Mouse (Mus musculus) liver, embryonic 15.5 days (tissue): ENCODE measurements at regions not wholly inside any gene's neighbourhood (a gene's known extent, or its start where the extent isn't known, plus 50 kb on each side); places are given as distances from the start of the nearest gene placed in this dataset.

Experiments used
- ATAC-seq: fragments of 200-750 bp; cut with Nextera tagmentation; 2 replicates; pipeline ENCODE4 v1.8.0; 2017; ENCODE audit warnings: moderate number of reproducible peaks, mild to moderate bottlenecking, moderate library complexity; ENCODE audit not compliant: insufficient read depth
- H3K27ac ChIP-seq: fragments of 300-500 bp; sonication (generic); replicated peaks from 2 replicates; pipeline ENCODE4 v1.5.1; 2015; ENCODE audit warnings: mild to moderate bottlenecking, inconsistent platforms
- H3K27me3 ChIP-seq: fragments of 300-500 bp; sonication (generic); 2 replicates; pipeline ENCODE4 v1.6.1; 2015; ENCODE audit warnings: mild to moderate bottlenecking, inconsistent platforms
- H3K36me3 ChIP-seq: fragments of 300-500 bp; sonication (generic); replicated peaks from 2 replicates; pipeline ENCODE4 v1.6.1; 2015; ENCODE audit warnings: moderate library complexity, mild to moderate bottlenecking, inconsistent platforms
- H3K4me1 ChIP-seq: fragments of 300-500 bp; sonication (generic); replicated peaks from 2 replicates; pipeline ENCODE4 v1.6.1; 2015; ENCODE audit warnings: inconsistent platforms
- H3K4me2 ChIP-seq: fragments of 300-500 bp; sonication (generic); 2 replicates; pipeline ENCODE4 v1.6.1; 2015; ENCODE audit warnings: moderate library complexity, mild to moderate bottlenecking, inconsistent platforms
- H3K4me3 ChIP-seq: fragments of 300-500 bp; sonication (generic); replicated peaks from 2 replicates; pipeline ENCODE4 v1.5.1; 2015; ENCODE audit warnings: mild to moderate bottlenecking, inconsistent platforms
- H3K9ac ChIP-seq: fragments of 300-500 bp; sonication (generic); 2 replicates; pipeline ENCODE4 v1.6.1; 2015; ENCODE audit warnings: moderate library complexity, mild to moderate bottlenecking, inconsistent platforms
- H3K9me3 ChIP-seq: fragments of 300-500 bp; sonication (generic); replicated peaks from 2 replicates; pipeline ENCODE4 v1.6.1; 2016; ENCODE audit warnings: inconsistent platforms
- WGBS: fragments of 180-500 bp; shearing (Covaris S2); methylation state at CpG from one replicate; pipeline ENCODE4 v1.1.7; 2015; ENCODE audit warnings: mixed read lengths; ENCODE audit not compliant: insufficient replicate concordance; 5-methylcytosine and 5-hydroxymethylcytosine counted together

DNA sequence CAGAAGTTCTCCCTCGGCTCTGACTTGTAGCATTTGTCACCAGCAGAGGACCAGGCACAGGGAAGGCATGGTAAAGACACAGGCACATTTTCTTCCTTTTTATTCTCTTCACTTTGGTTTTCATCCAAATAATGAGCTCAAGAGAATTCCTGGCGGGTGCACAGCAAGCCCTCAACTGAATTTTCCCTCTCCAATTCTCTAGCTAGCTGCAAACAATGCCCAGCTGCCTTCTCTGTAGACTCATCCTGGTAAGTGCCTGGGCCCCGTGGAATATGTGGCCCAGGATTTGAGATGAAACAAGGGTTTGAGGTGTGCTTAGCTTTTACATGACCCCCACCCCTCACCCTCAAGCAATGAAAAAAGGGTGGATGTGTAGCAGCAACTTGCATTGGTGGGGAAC lies 90.4 kb downstream of the Otol1 start:
- no peak overlapping the region for H3K27ac ChIP-seq
- ATAC-seq: no peak
- H3K9me3 ChIP-seq: no peaks in the 10 kb centered on the region
- no peak overlapping the region for H3K9ac ChIP-seq
- no peaks in the 10 kb centered on the region for H3K27me3 ChIP-seq
- 44% methylated on average over 3 of the region's 3 CpGs for WGBS
- no peak overlapping the region for H3K4me2 ChIP-seq
- H3K4me3 ChIP-seq: no peak overlapping the region
- no peaks in the 10 kb centered on the region for H3K4me1 ChIP-seq
- H3K36me3 ChIP-seq: no peaks in the 10 kb centered on the region

GRCm38 (mm10) chr3:70102091-70102490 lies 94.7 kb downstream of the Otol1 start:
- H3K9ac ChIP-seq: no peak overlapping the region
- WGBS: 53% methylated on average over 7 of the region's 7 CpGs
- ATAC-seq: no peak
- H3K4me3 ChIP-seq: no peak overlapping the region
- no peaks in the 10 kb centered on the region for H3K9me3 ChIP-seq
- H3K36me3 ChIP-seq: no peaks in the 10 kb centered on the region
- H3K4me2 ChIP-seq: no peak overlapping the region
- no peak overlapping the region for H3K27ac ChIP-seq
- H3K4me1 ChIP-seq: no peaks in the 10 kb centered on the region; the same call in 1 of the 2 replicates
- no peaks in the 10 kb centered on the region for H3K27me3 ChIP-seq

DNA sequence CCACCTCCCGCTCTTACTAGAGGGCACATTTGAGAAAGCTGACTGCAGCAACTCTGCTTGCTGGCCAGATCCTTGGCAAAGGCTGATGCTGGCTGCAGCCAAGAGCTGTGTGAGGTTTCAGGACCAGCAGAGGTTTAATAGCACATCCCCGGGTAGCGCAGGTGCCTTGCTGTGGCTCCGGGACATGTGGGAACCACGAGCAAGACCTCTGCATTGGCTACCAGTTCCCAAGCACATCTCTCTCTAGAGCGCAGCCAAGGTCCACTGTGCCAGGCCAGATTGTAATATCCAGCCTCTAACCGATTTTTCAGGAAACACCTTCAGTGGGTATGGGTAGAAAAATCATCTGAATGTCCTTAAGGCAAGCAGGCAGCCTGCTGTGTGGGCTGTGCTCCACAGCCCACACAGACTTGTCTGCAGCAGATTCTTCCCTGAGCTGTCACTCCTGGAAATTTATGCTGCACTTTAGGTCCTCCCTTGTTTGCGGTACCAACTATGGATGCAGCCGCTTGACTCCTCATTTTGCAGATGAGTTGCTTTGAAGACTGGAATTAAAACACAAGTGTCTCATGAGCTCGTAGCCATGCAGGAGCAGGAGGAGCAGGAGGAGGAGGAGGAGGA lies 95.3 kb downstream of the Otol1 start:
- WGBS: 58% methylated on average over 10 of the region's 10 CpGs
- no peak overlapping the region for H3K27ac ChIP-seq
- no peaks in the 10 kb centered on the region for H3K27me3 ChIP-seq
- H3K4me3 ChIP-seq: no peak overlapping the region
- H3K36me3 ChIP-seq: no peaks in the 10 kb centered on the region
- no peaks in the 10 kb centered on the region for H3K9me3 ChIP-seq
- ATAC-seq: no peak
- H3K4me1 ChIP-seq: no peaks in the 10 kb centered on the region; the same call in 1 of the 2 replicates
- no peak overlapping the region for H3K4me2 ChIP-seq
- no peak overlapping the region for H3K9ac ChIP-seq

- H3K9me3 ChIP-seq: no peaks in the 10 kb centered on the region
- H3K27ac ChIP-seq: no peak overlapping the region
- peak overlapping the region; percentile 30; the same call in 1 of the 2 replicates for H3K9ac ChIP-seq
- H3K4me2 ChIP-seq: peak overlapping the region; percentile 69
- ATAC-seq: no peak
- H3K27me3 ChIP-seq: no peaks in the 10 kb centered on the region
- 3% methylated on average over 21 of the region's 21 CpGs for WGBS
- H3K36me3 ChIP-seq: no peaks in the 10 kb centered on the region
- no peaks in the 10 kb centered on the region; the same call in 1 of the 2 replicates for H3K4me1 ChIP-seq
- H3K4me3 ChIP-seq: peak overlapping the region; percentile 41
Measured at GRCm38 (mm10) chr3:70103983-70104827, 96.8 kb downstream of the Otol1 start.

DNA sequence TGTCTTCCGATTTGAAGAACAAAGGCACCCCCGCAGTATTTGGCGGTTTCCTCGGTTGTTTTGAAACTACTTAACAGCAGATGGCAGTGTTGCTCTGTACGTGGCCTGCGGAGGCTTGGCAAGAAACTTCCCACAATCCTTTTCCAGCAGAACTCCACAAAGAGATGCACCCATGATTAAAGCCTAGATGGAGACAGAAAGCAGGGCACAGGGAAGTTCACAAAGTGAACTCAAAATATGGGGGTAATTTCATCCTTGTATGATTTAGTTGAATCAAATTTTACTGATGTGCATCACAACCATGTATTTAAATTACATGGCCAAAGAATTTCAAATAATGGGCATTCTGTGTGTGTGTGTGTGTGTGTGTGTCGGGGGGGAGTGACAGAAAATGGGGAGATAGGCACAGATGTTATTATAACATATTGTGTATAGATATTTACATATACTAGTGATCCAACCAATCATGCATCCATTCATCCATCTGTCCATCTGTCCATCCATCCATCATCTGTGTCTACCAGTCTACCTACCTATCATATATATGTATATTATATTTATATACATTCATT lies 97.5 kb downstream of the Otol1 start:
- H3K9ac ChIP-seq: no peak overlapping the region
- peak overlapping the region; percentile 69 for H3K4me2 ChIP-seq
- H3K27me3 ChIP-seq: no peaks in the 10 kb centered on the region
- ATAC-seq: no peak
- 7% methylated on average over 7 of the region's 7 CpGs for WGBS
- H3K4me3 ChIP-seq: peak overlapping the region; percentile 41
- H3K36me3 ChIP-seq: no peaks in the 10 kb centered on the region
- H3K4me1 ChIP-seq: no peaks in the 10 kb centered on the region; the same call in 1 of the 2 replicates
- no peaks in the 10 kb centered on the region for H3K9me3 ChIP-seq
- no peak overlapping the region for H3K27ac ChIP-seq

- Histone ChIP-seq H3K4me2 (no peak overlapping the region), H3K27ac (no peak overlapping the region), H3K4me1 (no peaks in the 10 kb centered on the region; the same call in 1 of the 2 replicates), H3K9ac (no peak overlapping the region), H3K27me3 (no peaks in the 10 kb centered on the region), H3K36me3 (no peaks in the 10 kb centered on the region), H3K9me3 (no peaks in the 10 kb centered on the region), H3K4me3 (no peak overlapping the region)
- 73% methylated on average over 1 of the region's 1 CpGs for WGBS
- no peak for ATAC-seq
Measured at GRCm38 (mm10) chr3:70105561-70105960, 98.1 kb downstream of the Otol1 start.

- no peak for ATAC-seq
- no peaks in the 10 kb centered on the region for H3K36me3 ChIP-seq
- no peak overlapping the region for H3K4me2 ChIP-seq
- 60% methylated on average over 2 of the region's 2 CpGs for WGBS
- H3K4me3 ChIP-seq: no peak overlapping the region
- no peaks in the 10 kb centered on the region for H3K9me3 ChIP-seq
- no peaks in the 10 kb centered on the region; the same call in 1 of the 2 replicates for H3K4me1 ChIP-seq
- no peak overlapping the region for H3K27ac ChIP-seq
- H3K9ac ChIP-seq: no peak overlapping the region
- H3K27me3 ChIP-seq: no peaks in the 10 kb centered on the region
Measured at GRCm38 (mm10) chr3:70106141-70106540, 98.7 kb downstream of the Otol1 start.

DNA sequence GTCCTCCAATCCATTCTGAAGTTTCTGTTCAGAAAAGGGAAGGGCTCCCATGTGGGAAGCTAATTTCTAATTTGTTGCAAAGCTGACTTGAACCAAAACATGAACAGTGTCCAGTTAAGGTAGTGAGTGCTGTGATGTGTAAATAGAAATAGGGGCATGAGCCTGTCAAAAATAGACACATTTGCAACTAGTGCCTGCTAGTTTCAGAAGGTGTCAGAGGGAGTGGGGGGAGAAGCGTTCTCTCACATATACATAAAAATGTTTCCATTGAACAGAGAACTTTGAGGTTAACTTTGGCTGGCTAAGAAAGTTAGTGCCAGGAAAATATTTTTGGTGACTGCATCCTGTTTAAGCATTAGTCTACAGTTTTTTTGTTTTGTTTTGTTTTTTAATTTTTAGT lies 118.8 kb downstream of the Otol1 start:
- H3K4me2 ChIP-seq: no peak overlapping the region
- no peaks in the 10 kb centered on the region for H3K36me3 ChIP-seq
- 82% methylated on average over 1 of the region's 1 CpGs for WGBS
- H3K27me3 ChIP-seq: no peaks in the 10 kb centered on the region
- ATAC-seq: no peak
- H3K9me3 ChIP-seq: no peaks in the 10 kb centered on the region
- no peaks in the 10 kb centered on the region for H3K4me1 ChIP-seq
- no peak overlapping the region for H3K4me3 ChIP-seq
- no peak overlapping the region for H3K9ac ChIP-seq
- no peak overlapping the region for H3K27ac ChIP-seq

DNA sequence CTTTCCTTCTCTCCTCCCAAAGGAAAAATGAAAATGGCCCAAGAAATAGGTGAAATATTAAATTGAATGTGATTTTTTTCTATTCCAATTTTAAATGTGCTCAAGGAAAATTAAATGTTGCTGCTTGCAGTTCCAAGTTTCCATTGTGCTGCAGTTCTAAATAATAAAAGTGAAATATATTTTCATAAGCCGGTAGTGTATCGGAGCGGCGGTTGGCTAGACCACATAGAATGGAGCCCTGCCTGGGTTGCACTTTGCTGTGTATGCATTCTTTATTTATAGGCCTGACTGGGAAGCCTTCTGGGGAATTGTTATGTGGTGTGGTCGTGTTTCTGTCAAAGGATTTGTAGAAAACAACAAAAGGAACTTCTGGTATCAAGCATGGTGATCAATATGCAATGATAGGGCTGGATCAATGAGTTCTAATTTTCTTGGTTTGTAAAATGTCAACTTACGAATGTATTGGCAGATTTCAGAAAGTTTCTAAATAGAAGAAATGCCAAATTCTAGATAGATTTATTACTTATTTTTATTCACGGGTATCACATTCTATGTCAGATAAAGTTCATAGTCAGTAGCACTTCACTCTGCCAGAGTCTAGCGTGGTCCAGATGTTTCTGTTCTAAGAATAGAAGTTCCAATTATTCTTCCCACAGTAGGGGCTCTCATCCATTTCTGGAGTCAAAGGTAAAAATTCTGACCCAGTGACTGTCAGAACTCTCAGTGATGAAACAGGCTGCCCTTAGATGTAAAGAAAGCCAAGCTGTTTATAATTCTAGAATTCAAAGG lies 123.0 kb downstream of the Otol1 start:
- H3K36me3 ChIP-seq: no peaks in the 10 kb centered on the region
- no peak overlapping the region for H3K4me3 ChIP-seq
- no peak overlapping the region for H3K27ac ChIP-seq
- H3K4me1 ChIP-seq: no peaks in the 10 kb centered on the region
- H3K4me2 ChIP-seq: no peak overlapping the region
- H3K27me3 ChIP-seq: no peaks in the 10 kb centered on the region
- no peak for ATAC-seq
- no peak overlapping the region for H3K9ac ChIP-seq
- H3K9me3 ChIP-seq: no peaks in the 10 kb centered on the region
- WGBS: 67% methylated on average over 8 of the region's 8 CpGs

- H3K4me2 ChIP-seq: no peak overlapping the region
- no peaks in the 10 kb centered on the region for H3K36me3 ChIP-seq
- no peak overlapping the region for H3K9ac ChIP-seq
- no peak overlapping the region for H3K27ac ChIP-seq
- H3K4me1 ChIP-seq: no peaks in the 10 kb centered on the region
- H3K9me3 ChIP-seq: no peaks in the 10 kb centered on the region
- no peaks in the 10 kb centered on the region for H3K27me3 ChIP-seq
- no peak for ATAC-seq
- H3K4me3 ChIP-seq: no peak overlapping the region
- WGBS: 39% methylated on average over 2 of the region's 2 CpGs
Measured at GRCm38 (mm10) chr3:70134963-70135362, 127.5 kb downstream of the Otol1 start.

- Histone ChIP-seq H3K27ac (no peak overlapping the region), H3K4me2 (no peak overlapping the region), H3K4me3 (no peak overlapping the region), H3K36me3 (no peaks in the 10 kb centered on the region), H3K27me3 (no peaks in the 10 kb centered on the region), H3K9me3 (no peaks in the 10 kb centered on the region), H3K9ac (no peak overlapping the region), H3K4me1 (no peaks in the 10 kb centered on the region)
- 78% methylated on average over 2 of the region's 2 CpGs for WGBS
- no peak for ATAC-seq
Measured at GRCm38 (mm10) chr3:70138488-70138887, 131.1 kb downstream of the Otol1 start.
